Mouse (Mus musculus) gastrocnemius, adult 8-10 months (tissue): Measurements from ENCODE around the gene Edn3. TPM values are rescaled to one million over a fixed set of nuclear protein-coding genes. Genes with fewer than 3 reads are reported as not detected.

Experiments
- DNase-seq, 2 experiments: peaks; one replicate each; pipeline ENCODE4 v3.0.0; 2022; ENCODE audit warnings: low spot score in 2 of 2
- total RNA-seq, 4 experiments: library from RNA; stranded (reverse); gene quantifications; 2 replicates each; pipeline ENCODE4 v1.2.4; 2022

Gene Edn3
- under 1 TPM; 0.16 to 0.70 (median 0.47) TPM for total RNA-seq

- no peak for DNase-seq
Measured at GRCm38 (mm10) chr2:174760479-174761121, at the start of gene Edn3. TSS of gene Edn3 (plus strand) at chr2:174760619.

- DNase-seq = no peak
Measured at GRCm38 (mm10) chr2:174712043-174712442, 48.4 kb upstream of the Edn3 start.

GRCm38 (mm10) chr2:174715938-174716337 is 44.5 kb upstream of the Edn3 start:
- DNase-seq = no peak

GRCm38 (mm10) chr2:174717857-174718256 is 42.6 kb upstream of the Edn3 start:
- DNase-seq = no peak

GRCm38 (mm10) chr2:174727114-174727823 is 33.1 kb upstream of the Edn3 start:
- DNase-seq = no peak

- no peak for DNase-seq
Measured at GRCm38 (mm10) chr2:174731939-174732338, 28.5 kb upstream of the Edn3 start.

- no peak for DNase-seq
Measured at GRCm38 (mm10) chr2:174735270-174735669, 25.1 kb upstream of the Edn3 start.

- no peak for DNase-seq
Measured at GRCm38 (mm10) chr2:174747182-174747581, 13.2 kb upstream of the Edn3 start.

- no peak for DNase-seq
Measured at GRCm38 (mm10) chr2:174748381-174748780, 12.0 kb upstream of the Edn3 start.

- DNase-seq = no peak
Measured at GRCm38 (mm10) chr2:174753197-174753596, 7.2 kb upstream of the Edn3 start.

- no peak for DNase-seq
Measured at GRCm38 (mm10) chr2:174754231-174754630, 6.2 kb upstream of the Edn3 start.

GRCm38 (mm10) chr2:174759189-174759588 is 1.2 kb upstream of the Edn3 start:
- no peak for DNase-seq

- no peak for DNase-seq
Measured at GRCm38 (mm10) chr2:174761452-174762101, 1.2 kb downstream of the Edn3 start.

GRCm38 (mm10) chr2:174762310-174762709 is 1.9 kb downstream of the Edn3 start:
- no peak for DNase-seq

- no peak for DNase-seq
Measured at GRCm38 (mm10) chr2:174768891-174769528, 8.6 kb downstream of the Edn3 start.

GRCm38 (mm10) chr2:174774177-174775111 is 14.0 kb downstream of the Edn3 start:
- no peak for DNase-seq

- DNase-seq = no peak
Measured at GRCm38 (mm10) chr2:174782016-174782415, 21.6 kb downstream of the Edn3 start.

GRCm38 (mm10) chr2:174782880-174783279 is 22.5 kb downstream of the Edn3 start:
- DNase-seq = no peak

GRCm38 (mm10) chr2:174788830-174789229 is 28.4 kb downstream of the Edn3 start:
- no peak for DNase-seq

- DNase-seq = no peak
Measured at GRCm38 (mm10) chr2:174792436-174793125, 32.2 kb downstream of the Edn3 start.
